Mouse (Mus musculus): Measurements from ENCODE around the gene Tspan18.
A peak's percentile ranks its signal among the peaks of the same experiment; 100 is the strongest.

The Tspan18 gene

GRCm38 (mm10) chr2:93219576-93219975, 114.7 kb downstream of the Tspan18 start:
- no peak for DNase-seq (ENCODE audit: low read depth, low spot score)

- DNase-seq (ENCODE audit: low read depth, low spot score) = no peak
Observed at GRCm38 (mm10) chr2:93218353-93218990, 115.8 kb downstream of the Tspan18 start.

GRCm38 (mm10) chr2:93217015-93217414, 117.3 kb downstream of the Tspan18 start:
- DNase-seq (ENCODE audit: low read depth, low spot score) = peak; percentile 65

DNA sequence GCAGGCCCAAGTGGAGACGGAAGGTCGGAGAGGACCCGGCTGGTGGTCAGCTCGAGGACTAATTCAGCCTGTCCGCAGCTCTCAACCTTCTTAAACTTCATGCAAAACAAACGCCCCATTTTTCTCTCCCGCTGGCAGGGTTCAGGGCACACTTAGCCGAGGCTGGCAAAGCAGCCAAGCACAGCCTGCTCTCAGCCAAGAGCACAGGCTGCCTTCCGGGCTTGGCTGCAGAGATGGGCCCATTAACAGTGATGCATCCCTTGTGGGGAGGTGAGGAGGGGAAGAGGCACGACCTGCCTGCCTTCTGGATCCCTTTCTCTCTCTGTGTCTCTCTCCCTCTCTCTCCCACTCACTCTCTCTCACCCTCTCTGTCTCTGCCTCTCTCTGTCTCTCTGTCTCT, 118.5 kb downstream of the Tspan18 start:
- no peak for DNase-seq (ENCODE audit: low read depth, low spot score)

DNA sequence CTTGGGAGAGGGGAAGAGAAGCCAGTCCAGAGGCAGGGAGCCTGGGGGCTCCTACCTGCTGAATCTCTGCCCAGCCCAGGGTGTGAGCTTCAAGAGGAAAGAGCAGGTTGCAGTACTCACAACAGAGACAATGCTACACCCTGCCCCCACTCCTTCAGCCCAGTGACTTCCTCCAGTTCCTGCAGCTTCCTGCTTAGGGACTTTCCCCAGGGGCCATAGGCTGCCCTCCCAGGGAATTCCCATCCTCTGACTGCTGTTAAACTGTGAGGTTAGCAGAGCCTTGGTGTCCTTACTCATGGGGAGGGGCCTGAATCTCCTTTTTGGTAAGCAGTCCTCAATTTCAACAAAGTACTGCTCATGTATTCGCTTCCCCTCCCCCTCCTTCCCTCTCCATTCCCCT, 120.1 kb downstream of the Tspan18 start:
- DNase-seq (ENCODE audit: low read depth, low spot score) = no peak

DNA sequence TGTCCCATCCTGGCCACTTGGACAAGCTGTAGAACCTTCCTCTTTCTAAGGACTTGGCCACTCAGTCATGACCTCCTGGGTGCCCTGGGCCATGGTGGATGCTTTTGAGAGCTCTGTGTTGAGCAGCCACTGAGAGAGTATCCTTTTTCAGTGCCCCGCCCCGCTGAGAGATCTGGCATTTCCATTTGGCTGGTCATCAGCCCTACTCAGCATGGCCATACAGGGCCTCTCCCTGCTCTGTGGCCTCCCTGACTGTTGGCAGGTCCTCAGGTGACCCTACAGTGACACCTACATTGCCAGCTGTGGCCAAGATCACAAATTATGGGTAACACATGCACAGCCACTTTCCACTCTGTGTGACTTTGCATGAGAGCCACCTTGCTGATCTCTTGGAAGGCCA, 121.4 kb downstream of the Tspan18 start:
- no peak for DNase-seq (ENCODE audit: low read depth, low spot score)

- DNase-seq (ENCODE audit: low read depth, low spot score) = peak; percentile 24
Observed at GRCm38 (mm10) chr2:93212386-93212785, 121.9 kb downstream of the Tspan18 start.

- DNase-seq (ENCODE audit: low read depth, low spot score) = no peak
Observed at GRCm38 (mm10) chr2:93206126-93206525, 128.2 kb downstream of the Tspan18 start.

- DNase-seq (ENCODE audit: low read depth, low spot score) = no peak
Observed at GRCm38 (mm10) chr2:93204571-93204970, 129.7 kb downstream of the Tspan18 start.

GRCm38 (mm10) chr2:93203682-93204081, 130.6 kb downstream of the Tspan18 start:
- DNase-seq (ENCODE audit: low read depth, low spot score) = no peak

GRCm38 (mm10) chr2:93202782-93203181, 131.5 kb downstream of the Tspan18 start:
- DNase-seq (ENCODE audit: low read depth, low spot score) = no peak

DNA sequence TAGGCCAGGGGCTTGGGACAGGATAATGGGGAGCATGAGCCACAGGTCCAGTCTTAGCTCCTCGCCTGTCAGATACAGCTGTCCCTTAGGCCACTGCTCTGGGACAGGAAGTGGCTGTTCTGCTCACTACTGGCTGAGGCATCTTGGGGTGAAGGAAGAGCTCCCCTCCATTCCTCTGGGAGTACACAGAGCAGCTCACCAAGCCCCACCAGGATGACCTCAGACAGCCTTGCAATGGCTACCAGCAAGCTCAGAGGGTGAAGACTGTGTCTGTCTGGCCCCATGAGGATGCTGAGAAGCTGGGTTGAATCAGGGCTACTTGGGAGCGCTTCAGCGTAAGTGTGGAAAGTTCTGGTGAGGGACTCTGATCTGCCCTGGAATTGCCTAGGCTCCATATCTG, 132.3 kb downstream of the Tspan18 start:
- no peak for DNase-seq (ENCODE audit: low read depth, low spot score)

DNA sequence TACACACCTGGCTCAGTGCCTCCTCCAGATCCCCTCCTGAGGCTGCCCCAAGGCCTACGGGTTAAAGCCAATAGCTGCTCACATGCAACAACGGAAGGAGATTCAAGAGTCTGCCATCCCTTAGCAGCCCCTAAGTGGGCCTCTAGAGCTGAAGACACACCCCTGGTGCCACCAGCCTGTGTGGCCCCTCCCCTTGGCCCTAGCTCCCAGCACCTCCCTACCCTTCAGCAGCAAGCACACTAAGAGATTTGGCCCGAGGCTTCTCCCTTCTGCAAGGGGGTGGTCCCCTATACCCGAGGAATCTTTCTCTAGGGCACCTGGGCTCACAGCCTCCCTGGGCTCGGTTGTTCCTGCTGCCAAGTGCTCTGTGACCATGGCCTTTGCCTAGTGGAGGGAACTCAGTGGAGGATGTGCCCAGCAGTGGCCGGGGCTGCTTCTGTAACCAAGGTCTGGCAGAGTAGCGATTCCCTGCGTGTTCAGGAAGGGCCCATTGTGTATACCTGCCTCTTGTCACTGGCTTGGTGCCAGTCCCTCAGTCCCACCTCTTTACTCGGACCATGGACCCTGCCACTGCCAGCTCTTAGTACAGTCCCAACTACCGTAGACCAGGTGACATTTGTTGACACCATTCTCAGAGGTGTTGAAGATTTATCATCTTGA, 133.5 kb downstream of the Tspan18 start:
- no peak for DNase-seq (ENCODE audit: low read depth, low spot score)

DNA sequence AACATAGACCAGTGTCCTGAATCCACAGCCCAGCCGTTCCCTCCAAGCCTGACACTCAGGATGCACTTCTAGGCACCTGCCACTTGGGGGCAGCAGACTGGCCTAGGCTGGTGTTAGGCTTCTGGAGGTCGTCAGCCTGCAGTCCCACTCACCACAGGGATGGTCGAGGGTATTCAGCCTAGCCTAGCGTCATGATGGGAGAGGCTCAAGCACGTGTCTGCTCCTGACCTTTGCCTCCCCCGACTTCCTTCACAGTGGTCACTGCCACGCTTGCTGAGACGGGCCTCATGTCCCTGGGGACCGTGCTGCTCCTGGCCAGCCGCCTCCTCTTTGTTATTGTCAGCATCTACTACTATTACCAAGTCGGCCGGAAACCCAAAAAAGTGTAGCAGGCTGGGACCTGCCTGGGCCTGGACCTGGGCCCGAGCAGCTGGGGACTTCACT, 134.8 kb downstream of the Tspan18 start:
- DNase-seq (ENCODE audit: low read depth, low spot score) = peak; percentile 56

DNA sequence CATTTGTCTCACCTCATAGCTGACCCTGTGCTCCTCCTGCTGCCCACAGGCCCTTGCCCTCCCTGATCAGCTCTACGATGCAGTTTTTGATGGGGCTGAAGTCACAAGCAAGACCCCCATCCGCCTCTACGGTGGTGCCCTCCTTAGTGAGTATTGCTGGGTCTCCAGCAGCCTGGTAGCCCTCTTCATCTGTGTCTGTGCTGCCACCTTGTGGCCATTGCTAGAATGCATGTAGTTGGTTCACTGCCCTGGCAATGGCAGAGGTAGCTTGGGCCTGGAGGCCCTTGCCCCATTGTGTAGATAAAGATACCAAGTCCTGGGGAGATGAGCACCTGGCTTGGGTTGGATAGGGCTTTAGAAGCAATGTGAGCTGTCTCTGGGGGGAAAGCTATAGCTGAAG, 135.5 kb downstream of the Tspan18 start:
- DNase-seq (ENCODE audit: low read depth, low spot score) = peak; percentile 86

DNA sequence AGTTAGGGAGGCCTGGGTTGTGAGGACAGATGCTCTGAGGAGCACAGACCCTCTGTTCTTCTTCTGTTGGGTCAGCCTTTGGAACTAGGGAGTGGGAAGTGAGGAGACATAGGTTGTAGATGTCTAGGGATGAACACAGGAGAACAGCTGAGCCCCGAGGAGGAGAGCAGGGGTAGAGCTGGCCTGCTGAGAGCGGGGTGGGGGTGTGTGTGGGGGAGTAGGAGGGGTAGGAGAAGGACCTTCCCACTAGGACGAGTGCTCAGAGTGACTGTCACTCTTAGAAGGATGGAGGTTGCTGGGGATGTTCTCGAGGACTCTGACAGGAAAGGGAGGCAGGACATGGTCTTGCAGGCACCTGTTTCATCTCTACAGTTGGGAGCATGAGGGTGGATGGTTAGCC, 140.5 kb downstream of the Tspan18 start:
- DNase-seq (ENCODE audit: low read depth, low spot score) = no peak

DNA sequence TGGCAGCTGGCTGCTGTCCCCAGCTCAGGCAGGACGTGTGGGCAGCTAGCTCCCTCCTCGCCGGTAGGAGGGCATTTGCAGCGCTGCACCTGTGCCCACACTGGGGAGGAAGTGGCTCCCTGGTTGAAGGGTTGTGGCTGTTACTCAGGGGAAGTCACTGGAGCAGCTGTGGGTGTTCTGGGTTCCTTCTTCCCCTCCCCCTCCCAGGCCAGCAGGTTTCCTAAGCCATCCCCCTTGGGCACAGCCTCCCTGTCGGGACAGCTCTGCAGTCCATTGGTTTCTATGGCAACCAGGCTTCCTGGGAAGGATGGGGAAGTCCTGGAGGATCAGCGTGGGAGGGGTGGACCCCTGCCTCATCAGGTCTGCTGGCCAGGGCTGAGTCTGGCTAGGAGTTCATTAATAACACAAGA, 141.6 kb downstream of the Tspan18 start:
- peak; percentile 92 for DNase-seq (ENCODE audit: low read depth, low spot score)

- DNase-seq (ENCODE audit: low read depth, low spot score) = peak; percentile 83
Observed at GRCm38 (mm10) chr2:93192182-93192560, 142.1 kb downstream of the Tspan18 start.

DNA sequence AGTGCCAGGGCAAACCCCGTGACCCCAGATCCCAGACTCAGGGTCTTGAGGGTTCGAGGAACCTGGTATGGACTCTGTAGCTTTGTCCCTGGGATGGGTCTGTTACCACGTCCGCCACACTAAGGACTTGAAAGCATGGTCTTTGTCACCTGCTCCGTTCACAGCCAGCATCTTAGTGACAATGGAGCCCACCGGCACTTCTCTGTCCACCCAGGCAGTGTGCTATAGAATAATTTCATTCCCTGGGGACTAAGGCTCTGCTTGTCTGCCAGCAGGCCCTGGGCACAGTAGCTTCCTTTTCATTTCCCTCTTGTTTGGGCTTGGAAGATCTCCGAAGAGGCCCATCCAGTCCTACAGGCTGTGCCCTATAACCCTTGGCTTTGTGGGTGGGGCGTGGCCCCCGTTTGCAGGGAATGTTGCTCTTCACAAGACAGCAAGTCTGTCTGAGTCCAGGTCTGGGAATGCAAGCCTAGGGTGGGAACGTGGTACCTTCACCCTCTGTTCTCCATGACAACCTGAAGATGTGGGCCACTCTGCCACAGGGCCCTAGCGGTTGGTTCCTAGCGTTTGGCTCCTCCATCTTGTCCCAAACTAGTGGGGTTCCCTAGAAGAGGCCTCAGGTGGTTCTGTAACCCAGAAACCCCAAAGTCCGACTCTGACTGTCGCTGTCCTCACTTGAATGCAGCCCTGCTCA, 142.7 kb downstream of the Tspan18 start:
- no peak for DNase-seq (ENCODE audit: low read depth, low spot score)

- peak; percentile 84 for DNase-seq (ENCODE audit: low read depth, low spot score)
Observed at GRCm38 (mm10) chr2:93190771-93191487, 143.4 kb downstream of the Tspan18 start.

DNA sequence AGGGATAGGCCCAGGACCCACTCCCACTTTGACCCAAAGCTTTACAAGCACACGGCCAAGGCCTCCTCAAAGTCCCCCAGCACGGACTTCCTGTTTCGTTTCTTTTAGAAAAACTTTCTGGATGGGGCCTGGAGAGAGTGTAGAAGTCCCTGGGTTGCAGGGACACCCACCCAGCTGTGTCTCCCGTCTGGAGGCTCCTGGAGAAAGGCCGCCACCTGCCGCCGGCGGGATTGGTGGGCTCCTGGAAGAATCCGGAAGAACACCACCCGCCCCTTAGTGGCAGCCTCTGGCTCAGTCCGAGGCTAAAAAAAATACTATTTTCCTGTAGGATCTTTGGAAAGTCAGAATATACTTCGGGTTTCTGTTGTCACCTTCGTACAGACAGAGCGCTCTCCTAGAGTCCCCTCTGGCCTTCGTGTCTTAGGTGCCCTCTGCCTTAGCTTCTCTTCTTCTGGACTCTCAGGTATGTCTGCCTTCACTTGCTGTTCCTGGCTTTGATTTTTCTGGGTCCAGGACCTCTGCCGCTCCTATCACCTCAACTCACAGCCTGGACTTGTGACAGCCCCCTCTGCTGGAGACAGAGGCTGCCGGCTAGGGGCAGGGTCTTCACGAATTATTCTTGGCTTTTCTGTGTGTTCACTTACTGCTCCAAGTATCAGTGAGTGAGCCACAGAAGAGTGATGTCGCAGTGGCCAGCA, 145.4 kb downstream of the Tspan18 start:
- DNase-seq (ENCODE audit: low read depth, low spot score) = peak; percentile 60
